Mouse (Mus musculus) cortical plate, adult 2 months (tissue): ENCODE results near the gene Tarbp2.

Experiments
- CTCF ChIP-seq: fragments of 200-500 bp; IDR thresholded peaks from 2 replicates; pipeline ENCODE4 v1.5.1; 2011; ENCODE audit warnings: mild to moderate bottlenecking, control low read depth, low read length; ENCODE audit not compliant: insufficient read depth; ENCODE audit errors: extremely low read depth
- POLR2A ChIP-seq: fragments of 200-500 bp; IDR thresholded peaks from 2 replicates; pipeline ENCODE4 v1.6.1; 2011; ENCODE audit warnings: mild to moderate bottlenecking, low read length, control low read depth; ENCODE audit not compliant: insufficient read depth; ENCODE audit errors: extremely low read depth

- no peak for TF ChIP-seq CTCF
- no peak for TF ChIP-seq POLR2A
These were observed 2.2 kb upstream of the Tarbp2 start for GRCm38 (mm10) chr15:102515791-102516190.
